Mouse (Mus musculus): ENCODE measurements at regions not wholly inside any gene's neighbourhood (a gene's known extent, or its start where the extent isn't known, plus 50 kb on each side); places are given as distances from the start of the nearest gene placed in this dataset.
A peak's percentile ranks its signal among the peaks of the same experiment; 100 is the strongest.

- DNase-seq = no peak
Observed at GRCm38 (mm10) chr10:83897558-83897957, 174.9 kb downstream of the 1500009L16Rik start.

- DNase-seq = peak in 1 of 2 experiments; percentile 20
Observed at GRCm38 (mm10) chr10:83906751-83907150, 184.1 kb downstream of the 1500009L16Rik start.

- no peak for DNase-seq
Observed at GRCm38 (mm10) chr10:83910649-83911370, 188.1 kb downstream of the 1500009L16Rik start.

GRCm38 (mm10) chr10:83914401-83915132, 191.9 kb downstream of the 1500009L16Rik start:
- DNase-seq = no peak

- DNase-seq = no peak
Observed at GRCm38 (mm10) chr10:83915133-83915730, 192.6 kb downstream of the 1500009L16Rik start.

GRCm38 (mm10) chr10:83926990-83927389, 204.3 kb downstream of the 1500009L16Rik start:
- no peak for DNase-seq

- no peak for DNase-seq
Observed at GRCm38 (mm10) chr10:83927554-83927953, 204.9 kb downstream of the 1500009L16Rik start.

- DNase-seq = no peak
Observed at GRCm38 (mm10) chr10:83931758-83932157, 209.1 kb downstream of the 1500009L16Rik start.

GRCm38 (mm10) chr10:83933201-83933600, 210.5 kb downstream of the 1500009L16Rik start:
- DNase-seq = no peak

GRCm38 (mm10) chr10:83934498-83934897, 211.8 kb downstream of the 1500009L16Rik start:
- no peak for DNase-seq

GRCm38 (mm10) chr10:83937168-83937567, 214.5 kb downstream of the 1500009L16Rik start:
- DNase-seq = no peak

- no peak for DNase-seq
Observed at GRCm38 (mm10) chr10:83942101-83942500, 219.4 kb downstream of the 1500009L16Rik start.

GRCm38 (mm10) chr10:83944158-83944557, 221.5 kb downstream of the 1500009L16Rik start:
- DNase-seq = no peak

GRCm38 (mm10) chr10:83944897-83945296, 222.2 kb downstream of the 1500009L16Rik start:
- no peak for DNase-seq

GRCm38 (mm10) chr10:83945503-83945902, 222.8 kb downstream of the 1500009L16Rik start:
- DNase-seq = no peak

- DNase-seq = no peak
Observed at GRCm38 (mm10) chr10:83946186-83947176, 223.8 kb downstream of the 1500009L16Rik start.

- DNase-seq = no peak
Observed at GRCm38 (mm10) chr10:83957118-83957759, 234.6 kb downstream of the 1500009L16Rik start.

GRCm38 (mm10) chr10:83958397-83958796, 235.7 kb downstream of the 1500009L16Rik start:
- DNase-seq = no peak

- no peak for DNase-seq
Observed at GRCm38 (mm10) chr10:83958826-83959225, 236.2 kb downstream of the 1500009L16Rik start.

GRCm38 (mm10) chr10:83963232-83963760, 240.6 kb downstream of the 1500009L16Rik start:
- DNase-seq = no peak
